Mouse (Mus musculus) megakaryocyte, embryonic 14.5 days (primary cell): ENCODE results near the gene Ndel1. TPM values are rescaled to one million over a fixed set of nuclear protein-coding genes. Genes with fewer than 3 reads are reported as not detected.
A peak's percentile ranks its signal among the peaks of the same experiment; 100 is the strongest.

Source experiments
- H3K27me3 ChIP-seq: replicated peaks from 2 replicates; pipeline ENCODE3; 2012; ENCODE audit warnings: inconsistent platforms
- H3K36me3 ChIP-seq: replicated peaks from 2 replicates; pipeline ENCODE3; 2012; ENCODE audit warnings: low read length, inconsistent platforms, mixed read lengths
- H3K4me1 ChIP-seq: 2 replicates; pipeline ENCODE4 v1.6.1; 2012; ENCODE audit warnings: inconsistent platforms
- H3K4me3 ChIP-seq: replicated peaks from 2 replicates; pipeline ENCODE3; 2012; ENCODE audit warnings: moderate library complexity, mild to moderate bottlenecking, inconsistent platforms
- H3K9me3 ChIP-seq: 2 replicates; pipeline ENCODE4 v1.6.1; 2012; ENCODE audit warnings: inconsistent platforms
- FLI1 ChIP-seq: IDR thresholded peaks from 2 replicates; pipeline ENCODE4 v1.6.1; 2012; ENCODE audit warnings: low read length, inconsistent platforms, mixed read lengths
- GATA1 ChIP-seq: IDR thresholded peaks from 3 replicates; pipeline ENCODE4 v1.6.1; 2012; ENCODE audit warnings: mixed read lengths, low read length, inconsistent platforms, borderline replicate concordance
- polyA plus RNA-seq: library from polyadenylated mRNA; stranded (reverse); fragments of >175 nt; gene quantifications from 2 replicates; pipeline ENCODE4 v1.2.3, GENCODE M21; 2012; ENCODE audit warnings: low replicate concordance; ENCODE audit not compliant: insufficient read depth

Gene Ndel1
- polyA plus RNA-seq, 1 experiment: 38.9 TPM

DNA sequence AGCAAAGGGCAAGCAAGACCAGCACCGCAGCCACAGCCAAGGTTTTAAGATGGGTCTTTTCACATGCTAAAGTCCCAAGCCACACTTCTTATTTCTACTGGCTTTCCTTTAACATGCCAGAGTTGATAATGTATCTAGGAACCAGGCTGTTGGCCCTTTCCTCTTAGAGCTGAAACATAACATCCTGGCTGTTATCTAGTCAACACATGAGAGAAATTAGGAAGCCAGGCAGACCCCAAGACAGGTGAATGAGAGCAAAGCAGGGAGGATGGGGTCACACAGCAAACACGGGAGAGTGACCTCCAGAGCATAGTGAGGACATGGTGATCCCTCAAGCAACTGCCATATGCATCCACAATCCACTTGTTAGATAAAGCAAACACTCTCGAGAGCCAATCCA, 44.9 kb downstream of the Ndel1 start:
- peaks cover 88% of the 10 kb centered on the region for H3K36me3 ChIP-seq
- peak overlapping the region; percentile 69 for H3K4me3 ChIP-seq
- no peaks in the 10 kb centered on the region for H3K27me3 ChIP-seq
- H3K9me3 ChIP-seq: no peaks in the 10 kb centered on the region
- peaks cover 39% of the 10 kb centered on the region for H3K4me1 ChIP-seq
- TF ChIP-seq FLI1: no peak
- no peak for TF ChIP-seq GATA1

GRCm38 (mm10) chr11:68822326-68822725, 49.3 kb downstream of the Ndel1 start:
- TF ChIP-seq FLI1: no peak
- TF ChIP-seq GATA1: no peak
- H3K36me3 ChIP-seq: peaks cover 92% of the 10 kb centered on the region

DNA sequence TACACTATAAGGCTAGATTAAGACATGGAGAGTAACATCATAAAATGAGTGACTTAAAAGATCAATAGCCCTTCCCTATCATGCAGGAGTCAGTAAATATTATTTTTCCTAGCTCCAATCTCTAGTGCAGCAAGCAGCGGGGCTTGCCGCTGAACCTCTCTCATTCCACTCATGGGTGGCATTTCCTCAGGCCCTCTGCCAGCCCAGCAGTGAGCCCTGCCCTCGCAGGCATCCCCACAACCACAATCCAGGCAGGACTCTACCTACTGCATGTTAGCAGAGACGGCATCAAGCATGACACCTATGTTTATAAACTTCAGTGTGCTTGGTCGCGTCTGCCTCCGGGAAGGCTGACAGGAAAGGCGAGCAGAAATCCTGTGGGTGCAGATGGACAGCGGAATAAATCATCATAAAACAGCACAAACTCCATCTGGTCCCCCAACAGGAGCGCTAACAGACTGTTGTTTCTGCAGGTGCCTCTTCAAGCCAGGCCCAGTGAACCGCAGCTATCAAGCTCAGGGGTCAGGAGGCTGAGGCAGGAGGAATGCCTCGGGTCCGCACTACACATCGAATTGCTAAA, 52.3 kb downstream of the Ndel1 start:
- no peaks in the 10 kb centered on the region for H3K27me3 ChIP-seq
- no peak overlapping the region for H3K4me3 ChIP-seq
- peaks cover 91% of the 10 kb centered on the region for H3K36me3 ChIP-seq
- no peaks in the 10 kb centered on the region for H3K9me3 ChIP-seq
- TF ChIP-seq GATA1: no peak
- TF ChIP-seq FLI1: no peak
- H3K4me1 ChIP-seq: peaks cover 4% of the 10 kb centered on the region; the same call in 1 of the 2 replicates

More at GRCm38 (mm10) chr11:68822326-68822725, 49.3 kb downstream of the Ndel1 start:
- no peak overlapping the region for H3K4me3 ChIP-seq
- H3K9me3 ChIP-seq: no peaks in the 10 kb centered on the region
- no peaks in the 10 kb centered on the region for H3K27me3 ChIP-seq
- peaks cover 27% of the 10 kb centered on the region for H3K4me1 ChIP-seq

- no peaks in the 10 kb centered on the region for H3K9me3 ChIP-seq
- no peaks in the 10 kb centered on the region for H3K4me1 ChIP-seq
- H3K27me3 ChIP-seq: no peaks in the 10 kb centered on the region
- peaks cover 88% of the 10 kb centered on the region for H3K36me3 ChIP-seq
- TF ChIP-seq GATA1: no peak
- TF ChIP-seq FLI1: no peak
- no peak overlapping the region for H3K4me3 ChIP-seq
Measured at GRCm38 (mm10) chr11:68818416-68818815, 53.2 kb downstream of the Ndel1 start.

- H3K4me1 ChIP-seq: no peaks in the 10 kb centered on the region
- H3K36me3 ChIP-seq: peaks cover 87% of the 10 kb centered on the region
Measured at GRCm38 (mm10) chr11:68811881-68812577, 59.6 kb downstream of the Ndel1 start.

DNA sequence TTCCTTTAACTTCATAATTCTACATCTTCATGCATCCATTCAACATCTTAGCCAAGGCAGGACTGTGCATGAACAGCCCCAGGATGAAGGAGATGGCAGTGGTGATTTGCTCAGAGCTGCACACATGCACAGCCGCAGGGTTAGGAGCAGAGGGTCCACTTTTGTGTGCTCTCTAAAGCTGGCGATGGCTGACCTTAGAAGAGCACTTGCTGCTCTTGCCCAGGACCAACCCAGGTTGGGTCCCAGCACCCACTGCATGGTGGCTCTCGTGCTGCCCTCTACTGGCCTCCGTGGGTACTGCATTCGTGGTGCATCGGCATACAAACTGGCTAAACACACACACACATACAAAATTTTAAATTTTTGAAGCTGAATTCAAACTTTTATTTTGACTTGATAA, 63.9 kb downstream of the Ndel1 start:
- H3K4me3 ChIP-seq: no peak overlapping the region
- H3K9me3 ChIP-seq: no peaks in the 10 kb centered on the region
- peaks cover 89% of the 10 kb centered on the region for H3K36me3 ChIP-seq
- peaks cover 9% of the 10 kb centered on the region; the same call in 1 of the 2 replicates for H3K4me1 ChIP-seq
- no peak for TF ChIP-seq GATA1
- H3K27me3 ChIP-seq: no peaks in the 10 kb centered on the region

More at GRCm38 (mm10) chr11:68811881-68812577, 59.6 kb downstream of the Ndel1 start:
- no peak for TF ChIP-seq GATA1
- TF ChIP-seq FLI1: no peak
- Histone ChIP-seq H3K27me3 (no peaks in the 10 kb centered on the region), H3K4me3 (no peak overlapping the region), H3K9me3 (no peaks in the 10 kb centered on the region)

- Histone ChIP-seq H3K27me3 (no peaks in the 10 kb centered on the region), H3K4me3 (no peak overlapping the region), H3K9me3 (no peaks in the 10 kb centered on the region), H3K4me1 (peaks cover 9% of the 10 kb centered on the region; the same call in 1 of the 2 replicates), H3K36me3 (peaks cover 92% of the 10 kb centered on the region)
- TF ChIP-seq FLI1: no peak
- no peak for TF ChIP-seq GATA1
Measured at GRCm38 (mm10) chr11:68805148-68805547, 66.5 kb downstream of the Ndel1 start.

- no peak for TF ChIP-seq GATA1
- TF ChIP-seq FLI1: no peak
- H3K27me3 ChIP-seq: no peaks in the 10 kb centered on the region
- peaks cover 65% of the 10 kb centered on the region for H3K36me3 ChIP-seq
- no peaks in the 10 kb centered on the region for H3K9me3 ChIP-seq
- H3K4me3 ChIP-seq: no peak overlapping the region
- peaks cover 15% of the 10 kb centered on the region for H3K4me1 ChIP-seq
Measured at GRCm38 (mm10) chr11:68798258-68798657, 73.4 kb downstream of the Ndel1 start.

DNA sequence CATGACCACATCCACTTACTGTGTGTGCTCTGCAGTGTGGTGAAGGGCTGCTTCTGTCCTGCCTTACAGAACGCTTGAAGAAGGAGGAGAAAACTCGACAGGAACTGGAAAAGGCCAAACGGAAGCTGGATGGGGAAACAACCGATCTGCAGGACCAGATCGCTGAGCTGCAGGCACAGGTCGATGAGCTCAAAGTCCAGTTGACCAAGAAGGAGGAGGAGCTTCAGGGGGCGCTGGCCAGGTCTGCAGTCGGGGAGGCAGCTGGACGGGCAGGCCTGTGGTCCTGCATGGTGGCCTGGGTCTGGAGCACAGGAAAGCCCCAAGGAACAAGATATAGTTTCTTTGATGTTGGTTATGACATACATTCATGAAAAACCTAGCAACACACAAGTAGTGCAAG, 79.9 kb downstream of the Ndel1 start:
- TF ChIP-seq FLI1: no peak
- TF ChIP-seq GATA1: no peak
- no peaks in the 10 kb centered on the region for H3K9me3 ChIP-seq
- H3K36me3 ChIP-seq: peaks cover 53% of the 10 kb centered on the region

DNA sequence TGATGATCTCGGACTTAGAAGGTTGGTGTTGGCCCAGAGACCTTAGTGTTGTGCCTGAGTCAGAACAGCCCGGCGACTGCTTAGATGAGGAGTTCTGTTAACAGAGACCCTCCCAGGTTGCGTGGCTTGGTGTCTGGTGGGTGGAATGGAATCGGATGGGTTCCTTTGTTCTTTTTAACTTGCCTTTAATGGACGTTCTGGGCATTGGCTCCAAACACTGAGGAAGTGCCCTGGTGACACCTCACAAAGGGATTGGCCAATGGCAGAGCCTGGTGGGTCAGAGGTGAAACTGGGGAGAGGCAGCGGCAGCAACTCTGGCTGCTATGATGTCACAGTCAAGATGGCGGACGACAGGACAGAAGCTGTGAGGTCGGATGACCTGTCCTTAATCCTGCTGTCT, 80.9 kb downstream of the Ndel1 start:
- H3K4me3 ChIP-seq: no peak overlapping the region
- H3K9me3 ChIP-seq: no peaks in the 10 kb centered on the region
- TF ChIP-seq GATA1: no peak
- TF ChIP-seq FLI1: no peak
- H3K27me3 ChIP-seq: no peaks in the 10 kb centered on the region
- H3K36me3 ChIP-seq: peaks cover 54% of the 10 kb centered on the region
- no peaks in the 10 kb centered on the region for H3K4me1 ChIP-seq

More for the DNA sequence above, 79.9 kb downstream of the Ndel1 start:
- Histone ChIP-seq H3K27me3 (no peaks in the 10 kb centered on the region), H3K4me3 (no peak overlapping the region), H3K4me1 (peaks cover under 1% of the 10 kb centered on the region; the same call in 1 of the 2 replicates)
